In the genomic region with DNA sequence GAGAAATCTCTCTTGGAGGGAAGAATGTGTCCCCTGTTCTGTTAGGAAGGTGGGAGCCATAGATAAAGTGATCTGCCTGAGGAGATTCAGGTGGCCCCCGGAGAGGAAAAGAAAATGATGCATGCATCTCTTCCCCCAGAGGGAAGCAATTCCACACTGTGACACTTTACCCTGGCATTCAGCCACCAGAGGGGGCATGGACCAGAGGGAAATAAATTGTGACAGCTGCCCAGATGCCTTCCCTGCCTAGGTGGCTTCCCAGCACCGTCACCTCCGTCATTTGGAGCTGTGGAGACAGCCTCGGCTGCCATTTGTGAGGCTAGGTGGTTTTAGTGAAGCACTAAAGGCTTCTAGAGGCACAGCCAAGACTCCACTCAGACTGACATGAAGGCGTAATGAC, we compare ENCODE assay signal across 17 mouse cellular contexts.
A peak's percentile ranks its signal among the peaks of the same experiment; 100 is the strongest.
DNase-seq lines count a peak whose midpoint lies in the region; ATAC-seq and TF ChIP-seq lines count a peak whose summit lies in the region.
"Had no signal": no experiment of that assay in that cellular context is flagged by ENCODE, and none has a peak within 500 bp of the region (broad histone marks: within the 10 kb centered on the region; RNA-seq: fewer than 3 reads in every experiment).

No protein-coding gene starts in this region.

- no peak overlapping the region for H3K9ac ChIP-seq in lung, embryonic 14.5 days
- H3K9ac ChIP-seq: intestine, embryonic 15.5 days; lung, embryonic 15.5 days; midbrain, embryonic 12.5 days had no signal

- intact Hi-C loops in heart, postnatal 25 days (cut with DNase I), result no loop called here

- TF ChIP-seq POLR2A in brain, embryonic 14.5 days (IDR thresholded peaks at IDR 0.05; ENCODE audit: borderline replicate concordance, extremely low read depth, insufficient read depth, insufficient read length, poor library complexity, severe bottlenecking), result no peak

- no peak overlapping the region for H3K4me2 ChIP-seq in lung, embryonic 14.5 days
- H3K4me2 ChIP-seq: intestine, embryonic 15.5 days; lung, embryonic 15.5 days; midbrain, embryonic 12.5 days had no signal

- H3K4me3 ChIP-seq in lung, embryonic 14.5 days (ENCODE audit: low read depth, low read length), result no peak overlapping the region
- H3K4me3 ChIP-seq: intestine, embryonic 15.5 days; lung, embryonic 15.5 days; midbrain, embryonic 12.5 days had no signal

- DNase-seq in heart, postnatal 4 days, result peak; percentile 14
- DNase-seq in heart, postnatal 25 days (ENCODE audit: low spot score), result no peak
- DNase-seq in lung, embryonic 14.5 days, result peak; percentile 14
- DNase-seq in lung, adult 18-20 months, result no peak
- peak; percentile 30 for DNase-seq in MN1 (ENCODE audit: low spot score)
- DNase-seq in brain, embryonic 14.5 days (ENCODE audit: low read depth), result no peak
- DNase-seq in layer of hippocampus, postnatal 14 days (ENCODE audit: low spot score in 2 of 2), result no peak
- DNase-seq in cerebellum, adult 9-10 months, result no peak
- DNase-seq: cerebellum, adult 18-20 months; embryo, embryonic 11 days; heart, postnatal 14 days; left cerebral cortex, postnatal 4 days; right cerebral cortex, postnatal 25 days; thymus, postnatal 25 days had no signal

- 58% methylated on average over 5 of the region's 5 CpGs for WGBS in lung, embryonic 14.5 days

- no peak overlapping the region for H3K27ac ChIP-seq in lung, embryonic 14.5 days (ENCODE audit: low read depth)
- H3K27ac ChIP-seq: intestine, embryonic 15.5 days; lung, embryonic 15.5 days; midbrain, embryonic 12.5 days had no signal

- H3K27me3 ChIP-seq in lung, embryonic 14.5 days (ENCODE audit: insufficient read depth, low read length), result no peaks in the 10 kb centered on the region
- H3K27me3 ChIP-seq: intestine, embryonic 15.5 days; lung, embryonic 15.5 days; midbrain, embryonic 12.5 days had no signal

- peak; percentile 57 for TF ChIP-seq CTCF in lung, embryonic 14.5 days (IDR thresholded peaks at IDR 0.05; ENCODE audit: low read depth)
- TF ChIP-seq CTCF in brain, embryonic 14.5 days (IDR thresholded peaks at IDR 0.05; ENCODE audit: borderline replicate concordance, extremely low read depth, insufficient read depth, insufficient read length), result peak; percentile 53; the same call in 1 of the 2 replicates

- no peak for ATAC-seq in lung, embryonic 14.5 days (ENCODE audit: insufficient read depth)
- ATAC-seq: intestine, embryonic 15.5 days had no signal

- H3K9me3 ChIP-seq in lung, embryonic 14.5 days (ENCODE audit: low read depth, low read length), result no peaks in the 10 kb centered on the region
- H3K9me3 ChIP-seq: intestine, embryonic 15.5 days; lung, embryonic 15.5 days; midbrain, embryonic 12.5 days had no signal

- no peaks in the 10 kb centered on the region for H3K4me1 ChIP-seq in lung, embryonic 14.5 days (ENCODE audit: insufficient read depth)
- H3K4me1 ChIP-seq: intestine, embryonic 15.5 days; lung, embryonic 15.5 days had no signal

- no peaks in the 10 kb centered on the region for H3K36me3 ChIP-seq in lung, embryonic 14.5 days (ENCODE audit: insufficient read depth)
- H3K36me3 ChIP-seq: intestine, embryonic 15.5 days; lung, embryonic 15.5 days; midbrain, embryonic 12.5 days had no signal

Comparison
In these comparisons a context has a peak if more than half of its experiments do, and no peak if none do; other contexts are left out.
1. DNase-seq: peak in heart, postnatal 4 days (single experiment), lung, embryonic 14.5 days (single experiment) and MN1 (single experiment); none in heart, postnatal 25 days (single experiment), lung, adult 18-20 months (0 of 2), brain, embryonic 14.5 days (single experiment), layer of hippocampus, postnatal 14 days (0 of 2) and cerebellum, adult 9-10 months (single experiment).